Mouse (Mus musculus) megakaryocyte, embryonic 14.5 days (primary cell): ENCODE results near the gene Eml5.

ENCODE experiments used
- FLI1 ChIP-seq: IDR thresholded peaks from 2 replicates; pipeline ENCODE4 v1.6.1; 2012; ENCODE audit warnings: low read length, inconsistent platforms, mixed read lengths
- GATA1 ChIP-seq: IDR thresholded peaks from 3 replicates; pipeline ENCODE4 v1.6.1; 2012; ENCODE audit warnings: mixed read lengths, low read length, inconsistent platforms, borderline replicate concordance

GRCm38 (mm10) chr12:98834879-98835278 is 66.4 kb downstream of the Eml5 start:
- TF ChIP-seq GATA1, result no peak
- no peak for TF ChIP-seq FLI1
